Mouse (Mus musculus): Measurements from ENCODE around the gene Bpifa6. TPM values are rescaled to one million over a fixed set of nuclear protein-coding genes. Genes with fewer than 3 reads are reported as not detected.

The Bpifa6 gene
- polyA plus RNA-seq (2015; fragmentation: Nextera tagmentation; extraction: Ambion mirVana): not detected in 2 replicates

GRCm38 (mm10) chr2:153974582-153974981 is at the start of gene Bpifa6:
Gene Bpifa6, plus strand, starts transcription at chr2:153974945.

GRCm38 (mm10) chr2:153937843-153938242 is 36.9 kb upstream of the Bpifa6 start, which contains the start of gene Bpifb4:
Gene Bpifb4, plus strand, starts transcription at chr2:153938212.

GRCm38 (mm10) chr2:154007965-154008364 is 33.2 kb downstream of the Bpifa6 start, which contains the start of gene Bpifa2:
Gene Bpifa2, plus strand, starts transcription at chr2:154008265.

Other genes starting within 250 kb of the Bpifa6 start
- gene Mapre1, start 233.7 kb upstream of the Bpifa6 start, polyA plus RNA-seq (2015; fragmentation: Nextera tagmentation; extraction: Ambion mirVana): 149 and 160 TPM in 2 replicates
- 0.12 and 0.25 TPM in 2 replicates for gene Efcab8, start 195.0 kb upstream of the Bpifa6 start, polyA plus RNA-seq (2015; fragmentation: Nextera tagmentation; extraction: Ambion mirVana)
- gene Sun5, start 103.9 kb upstream of the Bpifa6 start, polyA plus RNA-seq (2015; fragmentation: Nextera tagmentation; extraction: Ambion mirVana): not detected in 2 replicates
- gene Bpifb2, start 99.9 kb upstream of the Bpifa6 start, polyA plus RNA-seq (2015; fragmentation: Nextera tagmentation; extraction: Ambion mirVana): not detected in 2 replicates
- not detected in 2 replicates for gene Bpifb6, start 74.6 kb upstream of the Bpifa6 start, polyA plus RNA-seq (2015; fragmentation: Nextera tagmentation; extraction: Ambion mirVana)
- 0.12 TPM in 1 of 2 replicates, not detected in the other for gene Bpifb3, start 56.7 kb upstream of the Bpifa6 start, polyA plus RNA-seq (2015; fragmentation: Nextera tagmentation; extraction: Ambion mirVana)
- not detected in 2 replicates for gene Bpifb4, start 36.7 kb upstream of the Bpifa6 start, polyA plus RNA-seq (2015; fragmentation: Nextera tagmentation; extraction: Ambion mirVana)
- not detected in 2 replicates for gene Bpifa2, start 33.3 kb downstream of the Bpifa6 start, polyA plus RNA-seq (2015; fragmentation: Nextera tagmentation; extraction: Ambion mirVana)
- gene Bpifa3, start 155.4 kb downstream of the Bpifa6 start, polyA plus RNA-seq (2015; fragmentation: Nextera tagmentation; extraction: Ambion mirVana): not detected in 2 replicates
- gene Bpifa1, start 167.9 kb downstream of the Bpifa6 start, polyA plus RNA-seq (2015; fragmentation: Nextera tagmentation; extraction: Ambion mirVana): not detected in 2 replicates
- gene Bpifa5, start 187.7 kb downstream of the Bpifa6 start, polyA plus RNA-seq (2015; fragmentation: Nextera tagmentation; extraction: Ambion mirVana): not detected in 2 replicates
- gene Bpifb1, start 215.9 kb downstream of the Bpifa6 start, polyA plus RNA-seq (2015; fragmentation: Nextera tagmentation; extraction: Ambion mirVana): 0.32 and 0.80 TPM in 2 replicates
- 0.10 TPM in 1 of 2 replicates, not detected in the other for gene Bpifb5, start 248.8 kb downstream of the Bpifa6 start, polyA plus RNA-seq (2015; fragmentation: Nextera tagmentation; extraction: Ambion mirVana)